Mouse (Mus musculus) naive thymus-derived CD4-positive, alpha-beta T cell, adult 5 months (primary cell): ENCODE measurements around the gene Trpm7. TPM values are rescaled to one million over a fixed set of nuclear protein-coding genes. Genes with fewer than 3 reads are reported as not detected.

Experiments used
- polyA plus RNA-seq: library from polyadenylated mRNA; unstranded; fragments of 100-300 nt; shearing (Covaris generic); gene quantifications from one replicate; pipeline ENCODE4 v1.2.1, GENCODE M21; 2017

The Trpm7 gene
- polyA plus RNA-seq = 95.7 TPM

DNA sequence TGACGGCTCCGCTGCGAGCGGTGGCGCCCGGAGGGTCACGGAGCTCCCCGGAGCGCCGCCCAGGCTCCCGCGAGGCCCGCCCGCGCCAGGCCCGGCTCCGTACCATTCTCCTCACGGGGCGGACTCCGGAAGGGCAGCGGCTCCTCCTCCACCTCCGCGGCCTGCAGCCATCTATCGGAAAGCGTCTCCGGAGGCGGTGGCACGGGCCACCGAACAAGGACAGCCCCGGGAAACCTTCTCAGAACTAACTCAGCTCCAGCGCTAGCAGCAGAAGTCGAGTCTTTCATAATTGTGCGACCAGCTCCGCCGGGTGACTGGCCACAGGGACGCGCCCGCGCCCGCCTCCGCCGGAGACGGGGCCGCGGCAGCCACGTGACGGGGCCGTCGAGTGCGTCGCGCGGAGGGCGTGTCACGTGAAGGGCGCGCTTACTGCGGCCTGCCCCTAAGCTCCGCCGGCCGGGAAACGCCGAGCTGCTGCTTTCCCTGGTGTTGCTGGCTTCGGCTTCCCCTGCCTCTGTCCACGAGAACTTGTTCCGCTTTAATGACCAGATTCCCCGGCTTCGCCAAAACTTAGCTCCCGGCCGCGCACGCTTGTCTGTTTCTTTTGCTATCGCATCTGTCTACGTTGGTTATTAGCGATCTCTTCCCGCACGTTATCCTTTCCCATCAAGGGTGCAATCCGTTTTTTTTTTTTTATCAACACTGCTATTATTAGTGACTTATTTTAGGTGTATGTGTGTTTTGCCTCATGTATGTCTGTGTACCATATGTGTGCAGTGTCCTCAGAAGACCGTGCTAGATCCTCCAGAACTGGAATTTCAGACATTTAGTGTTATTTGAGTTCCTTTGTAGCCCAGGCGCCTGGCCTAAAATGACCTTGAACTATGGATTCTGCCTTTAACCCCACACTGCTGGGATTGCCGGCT is at the start of gene Trpm7:
Gene Trpm7, minus strand, starts transcription at position 360 of the 926 bp plus-strand sequence.

GRCm38 (mm10) chr2:126783370-126783769 is 92.7 kb downstream of the Trpm7 start, which contains the start of gene Usp50:
Usp50 (minus strand) TSS chr2:126783470.

Other genes starting within 250 kb of the Trpm7 start
- 123 TPM for gene Gabpb1, start 199.9 kb downstream of the Trpm7 start, polyA plus RNA-seq
- gene Usp8, start 168.9 kb downstream of the Trpm7 start, polyA plus RNA-seq = 44.6 TPM
- gene Usp50, start 92.8 kb downstream of the Trpm7 start, polyA plus RNA-seq = 1.7 TPM
- 58.9 TPM for gene Sppl2a, start 57.0 kb upstream of the Trpm7 start, polyA plus RNA-seq
- gene Ap4e1, start 132.5 kb upstream of the Trpm7 start, polyA plus RNA-seq = 14.7 TPM
- gene Blvra, start 194.4 kb upstream of the Trpm7 start, polyA plus RNA-seq = 32.5 TPM